Mouse (Mus musculus) adrenal gland, adult 18-20 months (tissue): ENCODE measurements around the gene 5730480H06Rik. TPM values are rescaled to one million over a fixed set of nuclear protein-coding genes. Genes with fewer than 3 reads are reported as not detected.

ENCODE experiments used
- DNase-seq, 2 experiments: peaks; one replicate each; pipeline ENCODE4 v3.0.0; 2021 to 2022; ENCODE audit warnings: low spot score in 2 of 2
- total RNA-seq, 2 experiments: library from RNA; stranded (reverse); gene quantifications; 1 replicate in 1 of 2; 2 replicates in 1 of 2; pipeline ENCODE4 v1.2.3; 2021

The 5730480H06Rik gene
- total RNA-seq, 2 experiments from 2014 or later = 9.5 to 13.6 TPM

GRCm38 (mm10) chr5:48412261-48412660, 84.5 kb downstream of the 5730480H06Rik start:
- DNase-seq = no peak

DNA sequence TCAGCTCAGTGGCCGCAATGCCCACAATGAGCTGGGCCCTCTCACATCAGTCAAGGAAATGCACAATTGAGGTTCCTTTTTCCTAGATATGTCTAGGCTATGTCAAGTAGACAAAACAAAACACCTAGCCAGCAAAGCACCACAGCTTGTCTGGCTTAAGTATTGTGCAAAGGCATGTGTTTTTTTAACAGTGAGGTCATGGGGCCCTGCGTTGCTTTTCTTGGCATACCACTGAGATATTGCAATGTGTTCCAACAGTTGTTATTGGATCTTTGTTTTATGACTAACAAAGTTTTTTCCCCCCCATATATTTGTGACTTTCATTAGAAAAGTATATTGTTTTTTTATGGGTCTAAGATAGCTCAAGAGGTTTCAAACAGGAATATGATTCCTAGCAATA, 92.0 kb downstream of the 5730480H06Rik start:
- DNase-seq = no peak

DNA sequence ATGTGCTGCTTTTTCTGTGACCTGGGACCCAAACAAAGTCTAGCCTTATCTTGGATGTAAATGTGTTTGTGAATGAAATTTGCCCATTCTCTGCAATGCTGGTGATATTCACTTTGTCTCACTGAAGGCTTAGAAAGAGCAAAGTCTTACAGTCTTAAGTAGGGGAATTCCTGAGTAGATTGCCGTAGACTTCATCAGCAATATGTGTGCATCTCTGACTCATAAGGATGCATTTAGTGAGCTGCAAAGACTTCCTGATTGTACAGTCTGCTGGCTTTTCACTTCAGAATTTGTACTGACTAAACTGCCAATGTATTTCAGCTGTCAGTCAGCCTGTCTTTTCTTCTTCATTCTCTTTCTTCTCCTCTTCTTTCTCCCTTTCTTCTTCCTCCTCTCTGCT, 94.2 kb downstream of the 5730480H06Rik start:
- DNase-seq = no peak

DNA sequence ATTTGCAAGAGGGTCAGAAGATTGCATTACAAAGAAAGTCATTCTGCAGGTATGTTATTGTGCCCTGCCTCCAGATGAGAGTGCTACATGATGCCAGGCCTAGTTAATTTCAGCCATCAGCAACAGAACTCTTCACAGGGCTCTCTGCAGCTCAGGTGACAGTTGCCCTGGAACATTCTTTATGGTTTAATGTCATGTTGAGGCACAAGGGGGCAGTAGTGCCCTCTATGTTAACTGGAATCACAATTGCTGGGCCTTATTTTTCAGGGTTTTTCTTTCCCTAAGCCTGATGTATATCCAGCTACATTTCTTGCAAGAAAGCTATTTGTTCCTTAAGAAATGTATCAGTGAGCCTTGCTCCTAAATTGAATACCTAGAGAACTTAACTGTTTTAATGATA, 102.7 kb downstream of the 5730480H06Rik start:
- peak in 1 of 2 experiments; percentile 26 for DNase-seq

GRCm38 (mm10) chr5:48448888-48449287, 121.1 kb downstream of the 5730480H06Rik start:
- no peak for DNase-seq

GRCm38 (mm10) chr5:48460221-48460620, 132.5 kb downstream of the 5730480H06Rik start:
- DNase-seq = no peak
